Mouse (Mus musculus): ENCODE measurements around the gene Krt17. TPM values are rescaled to one million over a fixed set of nuclear protein-coding genes. Genes with fewer than 3 reads are reported as not detected.

Gene Krt17
- polyA plus RNA-seq, 1 experiment: 0.65 TPM

GRCm38 (mm10) chr11:100274719-100275118 lies 13.9 kb upstream of the Krt17 start:
- H3K4me3 ChIP-seq (replicated peaks; ENCODE audit: extremely low read depth, low read depth, low read length): no peak overlapping the region
- TF ChIP-seq POLR2A (IDR thresholded peaks at IDR 0.05; ENCODE audit: borderline replicate concordance, extremely low read depth, low read depth, low read length) (no peak), CTCF (IDR thresholded peaks at IDR 0.05; ENCODE audit: insufficient read depth, low read length) (no peak)
- no peak for DNase-seq
- 72% methylated on average over 7 of the region's 7 CpGs for WGBS
- H3K4me1 ChIP-seq (ENCODE audit: control insufficient read depth, insufficient read depth, low read length): no peaks in the 10 kb centered on the region

- 87% methylated on average over 1 of the region's 1 CpGs for WGBS
- H3K4me3 ChIP-seq (replicated peaks; ENCODE audit: extremely low read depth, low read depth, low read length): no peak overlapping the region
- DNase-seq: no peak
- no peak for TF ChIP-seq CTCF (IDR thresholded peaks at IDR 0.05; ENCODE audit: insufficient read depth, low read length)
- TF ChIP-seq POLR2A (IDR thresholded peaks at IDR 0.05; ENCODE audit: borderline replicate concordance, extremely low read depth, low read depth, low read length): no peak
- no peaks in the 10 kb centered on the region for H3K4me1 ChIP-seq (ENCODE audit: control insufficient read depth, insufficient read depth, low read length)
These were observed 11.0 kb upstream of the Krt17 start for GRCm38 (mm10) chr11:100271878-100272277.

GRCm38 (mm10) chr11:100269821-100270332 lies 9.0 kb upstream of the Krt17 start, which contains the start of gene Krt42:
Krt42 (minus strand) TSS chr11:100269871.
- 85% methylated on average over 7 of the region's 7 CpGs for WGBS
- TF ChIP-seq CTCF (IDR thresholded peaks at IDR 0.05; ENCODE audit: insufficient read depth, low read length): no peak
- no peak for DNase-seq
- H3K4me1 ChIP-seq (ENCODE audit: control insufficient read depth, insufficient read depth, low read length): no peaks in the 10 kb centered on the region
- H3K4me3 ChIP-seq (replicated peaks; ENCODE audit: extremely low read depth, low read depth, low read length): no peak within 1 kb of the TSS

DNA sequence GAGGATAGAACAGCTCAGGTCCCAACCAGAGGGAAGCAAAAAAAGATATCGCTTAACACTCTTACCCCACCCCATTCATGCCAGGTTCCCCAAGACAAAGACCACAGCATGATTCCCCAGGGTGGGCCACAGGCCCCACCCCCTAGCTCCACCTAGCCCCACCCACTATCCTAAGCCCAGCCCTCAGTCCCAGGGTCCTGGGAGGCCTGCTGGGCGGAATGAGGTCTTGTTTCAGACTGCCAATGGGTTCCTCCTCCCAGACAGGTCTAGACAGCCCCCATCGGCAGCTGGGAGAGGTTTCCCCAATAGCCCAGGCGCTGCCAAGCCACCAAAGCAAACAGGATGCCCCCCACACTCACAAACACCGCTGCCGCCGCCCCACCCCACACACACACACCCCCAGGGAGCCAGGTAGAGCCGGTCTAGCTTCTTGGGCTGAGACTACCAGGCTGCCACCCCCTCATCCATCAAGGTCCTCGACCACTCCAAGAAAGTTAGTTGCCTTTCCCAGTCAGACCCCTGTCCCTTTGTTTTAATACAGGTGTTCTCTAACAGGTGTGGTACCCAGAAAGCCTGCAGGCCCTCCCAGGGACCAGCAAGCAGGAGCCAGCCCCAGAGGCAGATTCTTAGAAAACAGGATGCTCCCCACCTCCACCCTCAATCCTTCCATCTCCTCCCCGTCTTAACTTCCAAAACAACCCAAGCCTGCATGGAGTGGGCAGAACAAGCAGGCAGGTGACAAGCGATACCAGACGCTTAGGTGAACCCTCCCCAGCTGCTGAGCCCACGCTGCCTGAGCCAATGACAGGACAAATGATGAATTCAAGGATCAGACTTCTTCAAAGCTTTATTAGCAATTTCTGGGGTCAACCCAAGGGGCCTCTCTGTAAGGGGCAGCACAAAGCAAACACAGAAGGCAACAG lies 1.5 kb upstream of the Krt17 start:
- WGBS: 24% methylated on average over 13 of the region's 13 CpGs
- no peak for DNase-seq
- no peaks in the 10 kb centered on the region for H3K4me1 ChIP-seq (ENCODE audit: control insufficient read depth, insufficient read depth, low read length)
- H3K4me3 ChIP-seq (replicated peaks; ENCODE audit: extremely low read depth, low read depth, low read length): no peak overlapping the region
- no peak for TF ChIP-seq CTCF (IDR thresholded peaks at IDR 0.05; ENCODE audit: insufficient read depth, low read length)
- TF ChIP-seq POLR2A (IDR thresholded peaks at IDR 0.05; ENCODE audit: borderline replicate concordance, extremely low read depth, low read depth, low read length): no peak

- no peak for TF ChIP-seq CTCF (IDR thresholded peaks at IDR 0.05; ENCODE audit: insufficient read depth, low read length)
- no peak for TF ChIP-seq POLR2A (IDR thresholded peaks at IDR 0.05; ENCODE audit: borderline replicate concordance, extremely low read depth, low read depth, low read length)
- DNase-seq: no peak
- WGBS: 80% methylated on average over 9 of the region's 9 CpGs
- Histone ChIP-seq H3K4me1 (ENCODE audit: control insufficient read depth, insufficient read depth, low read length) (no peaks in the 10 kb centered on the region), H3K4me3 (replicated peaks; ENCODE audit: extremely low read depth, low read depth, low read length) (no peak overlapping the region)
These were observed 391 bp upstream of the Krt17 start for GRCm38 (mm10) chr11:100261235-100261605.

DNA sequence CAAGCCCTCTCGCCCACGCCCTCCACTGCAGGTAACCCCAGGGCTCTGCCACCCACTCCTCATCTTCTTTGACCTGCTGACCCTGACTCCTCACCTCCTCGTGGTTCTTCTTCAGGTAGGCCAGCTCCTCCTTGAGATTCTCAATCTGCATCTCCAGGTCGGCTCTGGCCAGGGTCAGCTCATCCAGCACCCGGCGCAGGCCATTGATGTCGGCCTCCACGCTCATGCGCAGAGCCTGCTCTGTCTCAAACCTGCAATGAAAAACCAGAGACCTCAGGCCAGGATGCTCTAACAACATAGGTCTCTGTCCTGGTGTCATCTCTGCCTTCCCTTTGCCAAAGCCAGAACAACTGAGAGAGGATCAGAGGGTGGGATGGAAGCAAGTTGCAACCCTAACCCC lies 1.8 kb downstream of the Krt17 start:
- no peak overlapping the region for H3K4me3 ChIP-seq (replicated peaks; ENCODE audit: extremely low read depth, low read depth, low read length)
- no peak for DNase-seq
- WGBS: 91% methylated on average over 9 of the region's 9 CpGs
- H3K4me1 ChIP-seq (ENCODE audit: control insufficient read depth, insufficient read depth, low read length): no peaks in the 10 kb centered on the region
- no peak for TF ChIP-seq CTCF (IDR thresholded peaks at IDR 0.05; ENCODE audit: insufficient read depth, low read length)
- TF ChIP-seq POLR2A (IDR thresholded peaks at IDR 0.05; ENCODE audit: borderline replicate concordance, extremely low read depth, low read depth, low read length): no peak

DNA sequence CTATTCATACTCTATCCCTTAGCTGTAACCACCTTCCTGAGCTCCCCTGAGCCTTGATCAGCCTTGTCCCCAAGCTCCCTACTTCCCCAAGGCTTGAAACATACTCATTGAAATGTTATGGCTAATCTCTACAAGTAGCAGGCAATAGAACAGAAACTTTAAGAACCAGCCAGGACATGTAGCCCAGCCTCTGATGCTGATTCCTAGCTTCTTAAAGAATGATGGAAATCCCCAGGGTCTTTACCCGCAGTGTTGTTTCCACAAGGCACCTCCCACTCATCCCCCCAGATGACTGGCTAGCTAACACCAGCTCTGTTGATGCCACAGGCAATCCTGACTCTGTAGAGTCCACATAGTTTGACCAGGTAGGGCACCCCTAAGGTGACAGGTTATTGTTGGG lies 2.9 kb downstream of the Krt17 start:
- WGBS: 91% methylated on average over 1 of the region's 1 CpGs
- TF ChIP-seq POLR2A (IDR thresholded peaks at IDR 0.05; ENCODE audit: borderline replicate concordance, extremely low read depth, low read depth, low read length): no peak
- H3K4me3 ChIP-seq (replicated peaks; ENCODE audit: extremely low read depth, low read depth, low read length): no peak overlapping the region
- no peak for DNase-seq
- H3K4me1 ChIP-seq (ENCODE audit: control insufficient read depth, insufficient read depth, low read length): no peaks in the 10 kb centered on the region

GRCm38 (mm10) chr11:100255514-100255913 lies 5.3 kb downstream of the Krt17 start:
- no peak for TF ChIP-seq CTCF (IDR thresholded peaks at IDR 0.05; ENCODE audit: insufficient read depth, low read length)
- no peak for TF ChIP-seq POLR2A (IDR thresholded peaks at IDR 0.05; ENCODE audit: borderline replicate concordance, extremely low read depth, low read depth, low read length)
- no peak overlapping the region for H3K4me3 ChIP-seq (replicated peaks; ENCODE audit: extremely low read depth, low read depth, low read length)
- no peaks in the 10 kb centered on the region for H3K4me1 ChIP-seq (ENCODE audit: control insufficient read depth, insufficient read depth, low read length)
- 87% methylated on average over 6 of the region's 6 CpGs for WGBS
- no peak for DNase-seq

GRCm38 (mm10) chr11:100254360-100255090 lies 6.3 kb downstream of the Krt17 start:
- no peak for DNase-seq
- WGBS: 55% methylated on average over 5 of the region's 5 CpGs
- TF ChIP-seq POLR2A (IDR thresholded peaks at IDR 0.05; ENCODE audit: borderline replicate concordance, extremely low read depth, low read depth, low read length) (no peak), CTCF (IDR thresholded peaks at IDR 0.05; ENCODE audit: insufficient read depth, low read length) (no peak)
- H3K4me1 ChIP-seq (ENCODE audit: control insufficient read depth, insufficient read depth, low read length): no peaks in the 10 kb centered on the region
- H3K4me3 ChIP-seq (replicated peaks; ENCODE audit: extremely low read depth, low read depth, low read length): no peak overlapping the region
